Comparison of ENCODE assay signal across 19 mouse cellular contexts in the genomic region with DNA sequence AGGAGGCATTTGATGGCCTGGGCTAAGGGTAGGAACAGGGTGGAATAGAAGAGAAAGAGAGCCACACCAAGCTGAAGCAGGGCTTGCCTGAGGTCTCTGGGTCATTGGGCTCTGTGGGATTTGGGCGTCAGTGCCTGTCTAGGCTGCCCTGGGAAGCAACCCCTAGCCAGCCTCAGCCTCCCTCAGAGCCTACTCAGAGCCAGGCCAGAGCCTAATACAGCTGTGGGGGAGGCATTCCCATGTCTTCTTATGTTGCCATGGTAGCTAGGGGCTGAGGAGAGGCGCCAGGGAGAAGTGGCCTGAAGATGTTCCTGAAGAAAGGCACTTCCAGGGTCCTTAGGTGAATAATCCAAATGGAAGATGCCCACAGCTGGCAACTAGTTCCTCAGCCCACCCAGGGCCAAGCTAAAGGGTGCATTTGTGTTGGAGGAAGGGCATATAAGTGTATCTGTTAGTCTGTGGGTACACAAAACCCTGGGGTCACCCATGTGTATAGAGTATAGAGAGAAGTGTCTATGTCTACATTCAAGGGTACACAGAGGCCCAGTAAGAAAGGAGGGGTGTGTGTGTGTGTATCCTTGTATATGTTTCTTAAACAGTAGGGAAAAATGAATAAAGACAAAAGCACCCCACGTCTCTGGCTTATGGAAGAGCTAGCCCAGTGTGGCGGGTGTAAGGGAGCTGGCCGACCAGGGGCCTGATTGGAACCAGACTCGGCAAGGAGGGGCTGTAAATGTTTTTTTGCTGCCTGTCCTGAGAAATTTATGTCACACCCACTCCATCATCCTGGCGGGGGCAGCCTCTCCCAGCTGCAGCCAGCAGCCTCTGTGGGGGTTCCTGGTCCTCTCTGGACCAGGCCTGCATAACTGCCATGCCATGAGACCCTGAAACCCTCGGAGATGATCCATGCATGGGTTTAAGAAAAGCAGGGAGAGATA.
DNase-seq lines count a peak whose midpoint lies in the region; ATAC-seq and TF ChIP-seq lines count a peak whose summit lies in the region.
"Had no signal": no experiment of that assay in that cellular context is flagged by ENCODE, and none has a peak within 500 bp of the region (broad histone marks: within the 10 kb centered on the region; RNA-seq: fewer than 3 reads in every experiment).

No protein-coding gene starts in this region.

- peak; percentile 62 for DNase-seq in heart, embryonic 10.5 days (ENCODE audit: low spot score)
- DNase-seq in lung, embryonic 14.5 days: peak; percentile 69
- no peak for DNase-seq in lung, postnatal 14 days
- DNase-seq in embryo, embryonic 10.5 days (ENCODE audit: low spot score): peak; percentile 49
- no peak for DNase-seq in retina, embryonic 14.5 days (ENCODE audit: low spot score)
- no peak for DNase-seq in hindbrain, embryonic 14.5 days (ENCODE audit: low spot score)
- DNase-seq: adrenal gland, postnatal 10 days; B cell, adult 2 months; cerebellum, adult 8-10 months; gastrocnemius, postnatal 14 days; right cerebral cortex, postnatal 14 days had no signal

- H3K27ac ChIP-seq in heart, embryonic 10.5 days: no peak overlapping the region; the same call in 1 of the 2 replicates
- no peak overlapping the region for H3K27ac ChIP-seq in heart, embryonic 12.5 days (ENCODE audit: poor library complexity, severe bottlenecking)
- H3K27ac ChIP-seq in lung, embryonic 14.5 days (ENCODE audit: low read depth): peak overlapping the region; percentile 65
- H3K27ac ChIP-seq in embryonic facial prominence, embryonic 15.5 days (replicated peaks): peak overlapping the region; percentile 28; the same call in 1 of the 2 replicates
- no peak overlapping the region for H3K27ac ChIP-seq in hindbrain, embryonic 14.5 days
- H3K27ac ChIP-seq: heart, embryonic 13.5 days; hindbrain, embryonic 13.5 days; limb, embryonic 15.5 days; macrophage had no signal

- H3K4me3 ChIP-seq in heart, embryonic 10.5 days: no peak overlapping the region
- no peak overlapping the region for H3K4me3 ChIP-seq in heart, embryonic 12.5 days
- no peak overlapping the region for H3K4me3 ChIP-seq in lung, embryonic 14.5 days (ENCODE audit: low read depth, low read length)
- no peak overlapping the region for H3K4me3 ChIP-seq in embryonic facial prominence, embryonic 15.5 days (replicated peaks)
- H3K4me3 ChIP-seq in hindbrain, embryonic 14.5 days (replicated peaks; ENCODE audit: low read length): no peak overlapping the region
- H3K4me3 ChIP-seq: heart, embryonic 13.5 days; hindbrain, embryonic 13.5 days; limb, embryonic 15.5 days; myocyte had no signal

- H3K27me3 ChIP-seq in heart, embryonic 10.5 days (ENCODE audit: insufficient read depth, poor library complexity, severe bottlenecking): peaks cover 71% of the 10 kb centered on the region
- peaks cover 33% of the 10 kb centered on the region for H3K27me3 ChIP-seq in heart, embryonic 12.5 days (replicated peaks)
- no peaks in the 10 kb centered on the region for H3K27me3 ChIP-seq in lung, embryonic 14.5 days (ENCODE audit: insufficient read depth, low read length)
- H3K27me3 ChIP-seq in embryonic facial prominence, embryonic 15.5 days: peaks cover 8% of the 10 kb centered on the region; the same call in 1 of the 2 replicates
- no peaks in the 10 kb centered on the region; the same call in 1 of the 2 replicates for H3K27me3 ChIP-seq in hindbrain, embryonic 14.5 days (ENCODE audit: control insufficient read depth, insufficient read depth, low read length)

- peaks cover 15% of the 10 kb centered on the region for H3K4me1 ChIP-seq in heart, embryonic 10.5 days
- H3K4me1 ChIP-seq in heart, embryonic 12.5 days (replicated peaks): peaks cover 6% of the 10 kb centered on the region; the same call in 1 of the 2 replicates
- H3K4me1 ChIP-seq in lung, embryonic 14.5 days (ENCODE audit: insufficient read depth): 0 out of 2 replicates have a peak, but pooled peaks cover 5% of the 10 kb centered on the region
- H3K4me1 ChIP-seq in embryonic facial prominence, embryonic 15.5 days: peaks cover 18% of the 10 kb centered on the region; the same call in 1 of the 2 replicates
- H3K4me1 ChIP-seq in hindbrain, embryonic 14.5 days (replicated peaks; ENCODE audit: control insufficient read depth, insufficient read depth, low read length): no peaks in the 10 kb centered on the region

- no peak overlapping the region for H3K9ac ChIP-seq in heart, embryonic 12.5 days
- H3K9ac ChIP-seq in lung, embryonic 14.5 days: no peak overlapping the region
- H3K9ac ChIP-seq in embryonic facial prominence, embryonic 15.5 days: no peak overlapping the region
- H3K9ac ChIP-seq in hindbrain, embryonic 14.5 days: no peak overlapping the region
- H3K9ac ChIP-seq: heart, embryonic 13.5 days; hindbrain, embryonic 13.5 days; limb, embryonic 15.5 days had no signal

- no peak for ATAC-seq in heart, embryonic 12.5 days (ENCODE audit: insufficient number of reproducible peaks, low FRiP score)
- ATAC-seq in lung, embryonic 14.5 days (ENCODE audit: insufficient read depth): peak; percentile 64; the same call in 1 of the 2 replicates
- no peak for ATAC-seq in embryonic facial prominence, embryonic 15.5 days (ENCODE audit: insufficient number of reproducible peaks, low FRiP score, low TSS enrichment, low read depth)
- no peak for ATAC-seq in hindbrain, embryonic 14.5 days (ENCODE audit: low FRiP score)
- ATAC-seq: forebrain, embryonic 16.5 days had no signal

- no peak overlapping the region for H3K4me2 ChIP-seq in heart, embryonic 12.5 days
- no peak overlapping the region for H3K4me2 ChIP-seq in lung, embryonic 14.5 days
- H3K4me2 ChIP-seq in embryonic facial prominence, embryonic 15.5 days (replicated peaks): no peak overlapping the region
- H3K4me2 ChIP-seq in hindbrain, embryonic 14.5 days (replicated peaks): no peak overlapping the region
- H3K4me2 ChIP-seq: heart, embryonic 13.5 days; hindbrain, embryonic 13.5 days; limb, embryonic 15.5 days had no signal

- TF ChIP-seq CTCF in lung, embryonic 14.5 days (IDR thresholded peaks at IDR 0.05; ENCODE audit: low read depth): no peak

- H3K36me3 ChIP-seq in heart, embryonic 10.5 days: no peaks in the 10 kb centered on the region
- no peaks in the 10 kb centered on the region for H3K36me3 ChIP-seq in heart, embryonic 12.5 days
- H3K36me3 ChIP-seq in lung, embryonic 14.5 days (ENCODE audit: insufficient read depth): no peaks in the 10 kb centered on the region
- H3K36me3 ChIP-seq in embryonic facial prominence, embryonic 15.5 days: no peaks in the 10 kb centered on the region
- H3K36me3 ChIP-seq in hindbrain, embryonic 14.5 days (replicated peaks; ENCODE audit: control insufficient read depth, insufficient read depth): no peaks in the 10 kb centered on the region
- H3K36me3 ChIP-seq: heart, embryonic 13.5 days; hindbrain, embryonic 13.5 days; limb, embryonic 15.5 days had no signal

- no peaks in the 10 kb centered on the region for H3K9me3 ChIP-seq in heart, embryonic 10.5 days
- H3K9me3 ChIP-seq in heart, embryonic 12.5 days (replicated peaks): no peaks in the 10 kb centered on the region
- H3K9me3 ChIP-seq in lung, embryonic 14.5 days (ENCODE audit: low read depth, low read length): no peaks in the 10 kb centered on the region
- H3K9me3 ChIP-seq in embryonic facial prominence, embryonic 15.5 days (replicated peaks): no peaks in the 10 kb centered on the region
- H3K9me3 ChIP-seq in hindbrain, embryonic 14.5 days (ENCODE audit: control insufficient read depth, low read length): no peaks in the 10 kb centered on the region
- H3K9me3 ChIP-seq: heart, embryonic 13.5 days; hindbrain, embryonic 13.5 days; limb, embryonic 15.5 days had no signal

- 42% methylated on average over 8 of the region's 8 CpGs for WGBS in heart, embryonic 10.5 days
- 54% methylated on average over 8 of the region's 8 CpGs for WGBS in heart, embryonic 12.5 days
- WGBS in lung, embryonic 14.5 days: 39% methylated on average over 8 of the region's 8 CpGs
- WGBS in embryonic facial prominence, embryonic 15.5 days: 47% methylated on average over 8 of the region's 8 CpGs
- 54% methylated on average over 7 of the region's 8 CpGs for whole genome bisulfite sequencing in hindbrain, embryonic 14.5 days

Comparison
In these comparisons a context has a peak if more than half of its experiments do, and no peak if none do; other contexts are left out.
1. DNase-seq: peak in heart, embryonic 10.5 days (single experiment), lung, embryonic 14.5 days (single experiment) and embryo, embryonic 10.5 days (single experiment); none in lung, postnatal 14 days (single experiment), retina, embryonic 14.5 days (single experiment) and hindbrain, embryonic 14.5 days (single experiment).
2. H3K27ac ChIP-seq: peak in lung, embryonic 14.5 days (single experiment) and embryonic facial prominence, embryonic 15.5 days (single experiment); none in heart, embryonic 10.5 days (single experiment), heart, embryonic 12.5 days (single experiment) and hindbrain, embryonic 14.5 days (single experiment).